Mouse (Mus musculus): ENCODE data around the gene Erh.
A peak's percentile ranks its signal among the peaks of the same experiment; 100 is the strongest.

DNA sequence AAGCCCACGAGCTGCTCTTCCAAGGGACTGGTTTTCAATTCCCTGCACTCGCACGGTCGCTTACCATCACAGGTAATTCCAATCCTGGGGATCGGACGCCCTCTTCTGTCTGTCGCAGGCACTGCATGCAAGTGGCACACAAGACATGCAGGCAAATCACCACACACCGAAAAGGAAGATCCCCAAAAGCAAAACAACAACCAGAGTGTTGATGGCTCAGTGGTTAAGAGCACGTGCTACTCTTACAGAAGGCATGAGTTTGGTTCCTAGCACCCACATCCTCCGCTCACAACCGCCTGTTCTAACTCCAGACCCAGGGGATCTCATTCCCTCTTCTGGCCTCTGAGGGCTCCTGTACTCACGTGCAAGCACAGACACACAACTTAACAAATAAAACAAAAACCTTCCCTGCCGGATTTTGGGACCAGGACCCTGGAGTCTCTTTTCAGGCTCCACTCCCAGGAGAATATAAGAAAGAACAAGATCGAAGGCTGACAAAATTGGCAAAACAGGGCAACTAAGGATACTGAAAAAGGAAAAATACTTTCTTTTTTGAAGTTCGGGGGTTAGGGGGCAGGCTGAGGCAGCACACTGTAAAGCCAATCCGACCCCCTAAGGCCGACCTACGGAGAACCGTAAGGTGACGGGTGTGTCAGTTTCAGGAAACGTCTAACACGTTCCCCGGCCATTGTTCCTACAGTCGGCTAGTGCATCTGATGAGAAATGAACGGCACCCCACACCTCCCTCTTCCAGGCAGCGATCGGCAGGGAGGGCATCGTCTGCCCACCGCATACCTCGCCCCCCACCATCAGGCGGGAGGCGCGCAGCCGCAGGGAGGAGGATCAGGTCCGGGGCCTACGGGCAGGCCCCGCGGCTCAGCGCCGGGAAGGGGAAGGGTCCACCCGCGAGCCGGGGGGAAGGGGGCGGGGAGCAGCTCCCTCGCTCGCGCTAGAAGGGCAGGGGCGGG lies 1.1 kb downstream of the Erh start:
- TF ChIP-seq CTCF (IDR thresholded peaks at IDR 0.05; ENCODE audit: borderline replicate concordance, insufficient read depth, low read depth, low read length) = peak; percentile 57
- TF ChIP-seq POLR2A (IDR thresholded peaks at IDR 0.05; ENCODE audit: borderline replicate concordance, insufficient read depth, low read length) = no peak
